Mouse (Mus musculus) CD4-positive, CD25-positive, alpha-beta regulatory T cell, adult 4 months (primary cell): ENCODE measurements around the gene Tspan10. TPM values are rescaled to one million over a fixed set of nuclear protein-coding genes. Genes with fewer than 3 reads are reported as not detected.

Source experiments
- ATAC-seq: one replicate; pipeline ENCODE4 v1.8.0; 2017
- polyA plus RNA-seq, 2 experiments: library from polyadenylated mRNA; unstranded; fragments of 100-300 nt; shearing (Covaris generic); gene quantifications; one replicate each; pipeline ENCODE4 v1.2.1; 2017

Tspan10 gene
- polyA plus RNA-seq, 2 experiments from 2014 or later = not detected

DNA sequence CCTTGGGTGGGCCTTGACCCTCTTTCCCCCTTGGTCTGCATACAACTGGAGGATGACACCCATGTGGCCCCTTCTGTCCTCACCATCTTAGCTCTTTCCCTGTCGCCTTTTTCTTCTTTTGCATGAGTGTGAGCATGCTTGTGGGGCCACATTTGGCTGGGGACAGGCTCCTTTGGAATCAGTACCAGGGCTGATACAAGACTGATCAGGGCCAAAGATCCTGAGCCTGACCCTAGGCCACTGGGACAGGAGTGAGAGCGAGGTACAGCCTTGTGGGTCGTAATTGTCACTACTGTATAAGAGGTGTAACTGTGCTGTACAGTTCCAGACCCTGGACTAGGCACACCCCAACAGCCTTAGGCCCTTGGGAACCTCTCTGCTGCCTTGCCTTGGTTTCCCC lies 51.5 kb downstream of the Tspan10 start:
- ATAC-seq = no peak

Other genes starting within 250 kb of the Tspan10 start
- gene Bahcc1, start 209.7 kb upstream of the Tspan10 start, polyA plus RNA-seq = not detected
- gene Actg1, start 94.1 kb upstream of the Tspan10 start, polyA plus RNA-seq = 1,000 to 10,000 TPM; 2,387 to 3,192 TPM
- gene Fscn2, start 81.1 kb upstream of the Tspan10 start, polyA plus RNA-seq = under 1 TPM; 0.67 to 0.99 TPM
- 10 to 100 TPM; 17.8 to 27.0 TPM for gene Faap100, start 63.9 kb upstream of the Tspan10 start, polyA plus RNA-seq
- gene Nploc4, start 4.9 kb upstream of the Tspan10 start, polyA plus RNA-seq = 10 to 100 TPM in 1 of 2 experiments, 1 to 10 TPM in 1; 9.5 to 11.0 TPM
- under 1 TPM in 1 of 2 experiments, not detected in 1; 0.83 TPM for gene Pde6g, start 10.9 kb downstream of the Tspan10 start, polyA plus RNA-seq
- gene Oxld1, start 15.4 kb downstream of the Tspan10 start, polyA plus RNA-seq = 1 to 10 TPM; 3.5 to 4.6 TPM
- gene Ccdc137, start 15.5 kb downstream of the Tspan10 start, polyA plus RNA-seq = 10 to 100 TPM; 19.8 to 27.7 TPM
- gene Arl16, start 25.0 kb downstream of the Tspan10 start, polyA plus RNA-seq = 10 to 100 TPM; 34.8 to 44.8 TPM
- 10 to 100 TPM; 67.0 to 68.0 TPM for gene Mrpl12, start 42.0 kb downstream of the Tspan10 start, polyA plus RNA-seq
- gene Slc25a10, start 49.2 kb downstream of the Tspan10 start, polyA plus RNA-seq = 10 to 100 TPM; 11.0 to 14.3 TPM
- gene Gcgr, start 88.1 kb downstream of the Tspan10 start, polyA plus RNA-seq = not detected
- 100 to 1,000 TPM; 114 to 126 TPM for gene Mcrip1, start 107.1 kb downstream of the Tspan10 start, polyA plus RNA-seq
- gene Ppp1r27, start 108.5 kb downstream of the Tspan10 start, polyA plus RNA-seq = not detected
- 100 to 1,000 TPM; 162 to 169 TPM for gene P4hb, start 130.6 kb downstream of the Tspan10 start, polyA plus RNA-seq
- gene Arhgdia, start 139.0 kb downstream of the Tspan10 start, polyA plus RNA-seq = 100 to 1,000 TPM; 554 to 866 TPM
- 10 to 100 TPM in 1 of 2 experiments, 1 to 10 TPM in 1; 8.5 to 42.6 TPM for gene Alyref, start 155.7 kb downstream of the Tspan10 start, polyA plus RNA-seq
- gene Anapc11, start 155.8 kb downstream of the Tspan10 start, polyA plus RNA-seq = 100 to 1,000 TPM; 122 to 134 TPM
- not detected for gene Npb, start 165.8 kb downstream of the Tspan10 start, polyA plus RNA-seq
- gene Pcyt2, start 175.3 kb downstream of the Tspan10 start, polyA plus RNA-seq = 100 to 1,000 TPM; 101 to 179 TPM
- gene Sirt7, start 182.6 kb downstream of the Tspan10 start, polyA plus RNA-seq = 10 to 100 TPM; 66.4 to 66.7 TPM
- 10 to 100 TPM; 11.3 to 16.0 TPM for gene Mafg, start 191.0 kb downstream of the Tspan10 start, polyA plus RNA-seq
- 1 to 10 TPM; 1.5 to 1.8 TPM for gene Pycr1, start 201.1 kb downstream of the Tspan10 start, polyA plus RNA-seq
- not detected for gene Myadml2, start 205.5 kb downstream of the Tspan10 start, polyA plus RNA-seq
- gene Notum, start 218.5 kb downstream of the Tspan10 start, polyA plus RNA-seq = not detected
- 100 to 1,000 TPM in 1 of 2 experiments, 10 to 100 TPM in 1; 82.3 to 134 TPM for gene Aspscr1, start 230.3 kb downstream of the Tspan10 start, polyA plus RNA-seq